Mouse (Mus musculus) lung, adult 2 months (tissue): ENCODE measurements at regions not wholly inside any gene's neighbourhood (a gene's known extent, or its start where the extent isn't known, plus 50 kb on each side); places are given as distances from the start of the nearest gene placed in this dataset.

Experiments used
- CTCF ChIP-seq: fragments of 200-500 bp; IDR thresholded peaks from 2 replicates; pipeline ENCODE4 v1.5.1; 2011; ENCODE audit warnings: mild to moderate bottlenecking, low read length, control low read depth; ENCODE audit not compliant: insufficient read depth
- POLR2A ChIP-seq: fragments of 200-500 bp; IDR thresholded peaks from 2 replicates; pipeline ENCODE4 v1.6.1; 2011; ENCODE audit warnings: low read depth, mild to moderate bottlenecking, control low read depth, low read length, borderline replicate concordance; ENCODE audit errors: extremely low read depth

GRCm38 (mm10) chr13:52105989-52106642 lies 259.6 kb downstream of the Gadd45g start:
- TF ChIP-seq CTCF, result no peak
- TF ChIP-seq POLR2A, result no peak
